Mouse (Mus musculus) urinary bladder, postnatal 36 days (tissue): Measurements from ENCODE around the gene Ncoa1.
"Not testable (repeated sequence)": the region's sequence is repeated elsewhere in the genome, so short reads cannot be mapped to it uniquely, and the experiment has no call there.

Experiments used
- DNase-seq, 2 experiments: peaks; one replicate each; pipeline ENCODE4 v3.0.0; 2022; ENCODE audit warnings: low spot score in 2 of 2, mixed read lengths in 1 of 2

Ncoa1 gene

GRCm38 (mm10) chr12:4476291-4476831, 621 bp downstream of the Ncoa1 start:
- peak; percentile 29 to 37 for DNase-seq

DNA sequence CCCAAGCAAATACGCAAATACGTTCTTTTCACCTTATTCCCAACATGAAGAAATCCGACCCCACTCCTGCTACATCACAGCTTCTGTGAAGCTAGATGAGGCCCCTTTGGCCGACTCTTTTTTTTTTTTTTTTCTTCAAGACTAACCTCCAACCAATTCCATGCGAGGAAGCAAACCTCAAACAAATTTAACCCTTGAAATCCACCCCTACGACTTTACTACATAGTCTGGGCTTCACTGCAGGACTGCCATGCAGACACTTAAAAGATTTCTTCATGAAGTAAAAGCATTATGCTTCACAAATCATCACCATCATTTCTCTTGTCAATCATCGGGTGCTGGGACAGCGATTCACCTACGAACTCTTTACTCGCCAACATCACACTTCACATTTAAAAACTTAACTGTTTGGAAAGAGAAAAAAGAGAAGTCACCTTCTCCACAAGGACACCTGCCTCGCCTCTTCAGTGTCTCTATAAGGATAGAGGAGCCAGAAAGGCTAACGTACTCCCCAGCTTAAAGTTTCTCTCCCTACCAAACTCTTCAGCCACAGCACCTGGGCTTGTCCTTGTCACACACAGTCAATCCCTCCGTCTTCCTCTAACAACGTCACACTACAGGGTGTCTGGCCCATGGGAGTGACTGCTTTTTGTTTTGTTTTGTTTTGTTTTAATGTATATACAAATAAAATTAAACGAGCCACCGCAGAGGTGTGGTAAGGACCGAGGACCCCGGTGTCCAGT, 1.6 kb downstream of the Ncoa1 start:
- DNase-seq = no peak

DNA sequence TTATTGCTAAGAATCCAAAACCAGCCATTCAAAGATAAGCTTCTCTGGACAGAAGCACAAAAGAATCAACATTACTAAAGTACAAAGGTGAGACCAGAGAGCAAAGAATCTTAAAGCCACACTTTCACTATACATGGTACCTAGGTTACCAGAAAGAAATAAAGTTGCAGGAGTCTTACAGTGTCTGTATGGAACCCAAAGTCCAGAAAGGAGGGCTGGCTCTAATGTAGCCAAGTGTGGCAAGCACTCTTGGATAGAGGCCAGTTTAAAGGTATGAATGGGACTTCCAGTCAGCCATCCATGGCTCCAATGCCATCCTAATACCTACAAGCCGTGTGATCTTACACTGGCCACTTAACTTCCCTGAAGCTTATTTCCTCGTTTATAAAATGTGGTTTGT, 7.9 kb downstream of the Ncoa1 start:
- DNase-seq = no peak

GRCm38 (mm10) chr12:4463701-4464100, 13.3 kb downstream of the Ncoa1 start:
- no peak for DNase-seq

GRCm38 (mm10) chr12:4462420-4462819, 14.6 kb downstream of the Ncoa1 start:
- no peak for DNase-seq

- DNase-seq = no peak
Observed at GRCm38 (mm10) chr12:4460990-4461389, 16.0 kb downstream of the Ncoa1 start.

- no peak for DNase-seq
Observed at GRCm38 (mm10) chr12:4454956-4455565, 21.9 kb downstream of the Ncoa1 start.

- no peak for DNase-seq
Observed at GRCm38 (mm10) chr12:4454248-4454647, 22.7 kb downstream of the Ncoa1 start.

- DNase-seq = no peak
Observed at GRCm38 (mm10) chr12:4452233-4452632, 24.7 kb downstream of the Ncoa1 start.

GRCm38 (mm10) chr12:4450485-4450884, 26.5 kb downstream of the Ncoa1 start:
- DNase-seq = not testable (repeated sequence)

DNA sequence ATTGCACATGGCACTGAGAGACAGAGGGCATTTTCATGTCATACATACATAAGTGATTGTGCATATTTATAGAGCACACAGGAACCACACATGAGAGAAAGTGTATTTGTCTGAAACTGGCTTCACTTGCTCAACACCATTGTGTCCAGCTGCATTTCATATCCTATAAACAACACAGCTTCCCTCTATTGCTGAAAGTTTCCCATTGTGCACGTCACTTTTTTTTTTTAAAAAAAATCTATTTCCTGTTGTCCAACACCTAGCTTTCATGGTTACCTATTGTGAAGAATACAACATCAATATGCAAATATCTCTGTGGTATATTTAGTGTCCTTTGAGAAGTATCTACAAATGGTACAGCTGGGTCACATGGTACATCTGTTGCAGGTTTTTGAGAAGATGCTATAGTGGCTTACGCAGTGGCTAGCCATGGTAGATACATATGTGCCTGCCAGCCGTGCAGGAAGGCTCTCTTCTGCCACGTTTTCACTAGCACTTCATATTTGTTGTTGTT, 28.8 kb downstream of the Ncoa1 start:
- DNase-seq = no peak

GRCm38 (mm10) chr12:4444946-4445345, 32.0 kb downstream of the Ncoa1 start:
- DNase-seq = no peak

DNA sequence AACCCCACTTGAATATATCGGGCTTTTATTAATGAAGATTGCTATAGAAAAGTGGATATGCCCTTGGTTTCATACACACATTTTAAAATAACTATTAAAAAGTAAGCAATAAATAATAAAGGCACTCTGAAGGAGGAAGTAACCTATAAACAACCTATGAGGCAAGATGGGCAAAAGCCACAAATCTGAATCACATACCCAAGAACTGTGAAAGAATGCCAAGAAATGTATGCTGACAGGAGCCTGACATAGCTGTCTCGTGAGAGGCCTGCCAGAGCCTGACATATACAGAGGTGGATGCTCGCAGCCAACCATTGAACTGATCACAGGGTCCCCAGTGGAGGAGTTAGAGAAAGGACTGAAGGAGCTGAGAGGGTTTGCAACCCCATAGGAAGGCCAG, 35.5 kb downstream of the Ncoa1 start:
- no peak for DNase-seq

GRCm38 (mm10) chr12:4436198-4436597, 40.8 kb downstream of the Ncoa1 start:
- DNase-seq = no peak

DNA sequence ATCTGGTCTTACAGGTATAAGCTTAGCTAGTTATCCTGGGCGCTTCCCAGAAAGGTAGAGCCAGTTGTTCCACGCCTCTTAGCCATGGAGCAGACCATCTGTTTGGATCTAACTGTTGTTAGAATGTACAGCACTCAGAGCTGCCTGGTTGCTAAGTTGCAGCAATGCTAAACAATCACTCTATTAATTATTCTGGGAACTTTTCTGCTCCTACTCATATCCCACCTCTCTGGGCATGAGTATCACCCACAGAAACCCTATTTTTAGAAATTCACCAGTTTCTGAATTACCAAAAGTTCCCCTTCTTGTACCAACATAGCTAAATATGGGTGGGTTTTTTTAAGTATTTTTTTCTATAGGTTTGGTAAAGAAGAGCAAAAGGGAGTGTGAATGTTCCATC, 43.4 kb downstream of the Ncoa1 start:
- no peak for DNase-seq

DNA sequence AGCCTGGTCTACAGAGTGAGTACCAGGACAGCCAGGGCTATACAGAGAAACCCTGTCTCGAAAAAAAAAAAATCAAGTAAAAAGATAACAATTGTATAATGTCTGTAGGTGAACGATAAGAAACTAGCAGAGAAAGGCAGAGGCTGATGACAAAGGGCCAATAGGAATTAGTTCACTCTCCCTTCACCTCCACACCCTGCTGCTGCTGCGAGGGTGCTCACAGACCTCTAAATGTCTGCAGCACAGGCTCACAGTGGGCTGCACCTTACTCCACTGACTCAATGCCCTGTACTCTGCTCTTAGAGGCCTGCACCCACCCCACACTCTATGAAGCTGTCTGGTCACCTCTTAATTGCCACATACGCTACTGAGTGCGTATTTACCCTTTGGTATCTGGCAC, 45.0 kb downstream of the Ncoa1 start:
- no peak for DNase-seq

DNA sequence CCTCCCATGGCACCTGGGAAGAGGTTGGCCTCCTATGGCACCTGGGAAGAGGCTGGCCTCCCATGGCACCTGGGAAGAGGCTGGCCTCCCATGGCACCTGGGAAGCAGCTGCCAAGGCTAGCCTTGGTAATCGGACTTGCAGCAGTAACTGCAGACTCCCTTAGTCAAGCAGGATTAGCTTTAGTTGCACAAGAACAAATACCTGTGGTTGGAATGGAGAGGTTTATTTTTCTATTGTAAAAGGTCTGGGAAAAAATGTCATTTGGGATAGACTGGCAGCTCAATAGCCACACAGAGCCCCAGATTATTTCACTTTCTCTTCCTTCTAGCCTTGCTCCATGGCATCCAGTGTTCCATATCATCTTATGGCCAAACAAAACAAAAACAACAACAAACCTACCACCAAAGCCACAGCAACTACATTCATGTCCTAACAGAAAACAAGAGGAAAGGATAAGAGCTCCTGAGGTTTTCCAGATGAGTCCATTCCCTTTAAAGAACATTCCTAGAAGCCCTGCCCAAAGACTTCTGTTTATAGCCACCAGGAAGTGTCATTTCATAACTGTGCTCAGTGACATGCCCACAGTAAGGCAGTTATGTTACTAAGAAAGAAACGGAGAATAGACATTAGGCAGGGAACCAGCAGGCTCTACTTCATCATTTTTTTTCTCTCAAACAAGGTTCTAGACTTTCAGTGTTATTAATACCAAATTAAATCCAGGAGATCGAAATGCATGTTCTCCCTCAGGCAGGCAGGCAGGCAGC, 46.7 kb downstream of the Ncoa1 start:
- DNase-seq = no peak

GRCm38 (mm10) chr12:4418824-4419223, 58.2 kb downstream of the Ncoa1 start:
- no peak for DNase-seq

DNA sequence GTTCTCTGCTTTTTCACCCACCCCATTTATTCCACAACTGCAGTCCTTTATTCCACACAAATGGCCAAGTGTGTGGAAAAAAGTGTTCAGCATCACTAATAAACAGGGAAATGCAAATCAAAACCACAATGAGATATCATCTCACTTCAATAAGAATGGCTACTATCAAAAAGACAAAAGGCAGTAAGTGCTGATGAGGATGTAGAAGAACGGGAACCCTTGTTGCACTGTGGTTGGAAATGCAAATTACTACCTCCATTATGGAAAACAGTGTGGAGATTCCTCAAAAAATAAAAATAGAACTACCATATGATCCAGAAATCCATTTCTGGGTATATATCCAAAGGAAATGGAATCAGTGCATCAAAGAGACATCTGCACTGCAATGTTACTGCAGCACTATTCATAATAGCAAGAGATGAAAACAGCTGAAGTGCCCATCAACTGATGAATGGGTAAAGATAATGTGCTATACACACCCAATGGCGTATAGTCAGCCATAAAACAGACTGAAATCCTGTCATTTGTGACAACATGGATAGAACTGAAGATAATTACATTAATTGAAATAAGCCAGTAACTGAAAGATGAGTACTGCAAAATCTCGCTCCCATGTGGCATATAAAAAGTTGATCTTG, 59.2 kb downstream of the Ncoa1 start:
- no peak for DNase-seq

- no peak for DNase-seq
Observed at GRCm38 (mm10) chr12:4407085-4407484, 69.9 kb downstream of the Ncoa1 start.

GRCm38 (mm10) chr12:4406155-4406554, 70.8 kb downstream of the Ncoa1 start:
- no peak for DNase-seq

GRCm38 (mm10) chr12:4403206-4403605, 73.8 kb downstream of the Ncoa1 start:
- no peak for DNase-seq
